Mouse (Mus musculus) heart, postnatal 0 days (tissue): ENCODE measurements at regions not wholly inside any gene's neighbourhood (a gene's known extent, or its start where the extent isn't known, plus 50 kb on each side); places are given as distances from the start of the nearest gene placed in this dataset.

Experiments used
- CTCF ChIP-seq: IDR thresholded peaks from 2 replicates; pipeline ENCODE4 v1.5.1; 2016; ENCODE audit warnings: antibody characterized with exemption, control low read depth, low read depth
- EP300 ChIP-seq: IDR thresholded peaks from 2 replicates; pipeline ENCODE4 v1.6.1; 2016; ENCODE audit warnings: antibody characterized with exemption, low read depth

GRCm38 (mm10) chr12:93851660-93852059 is 1840.4 kb upstream of the Flrt2 start:
- TF ChIP-seq CTCF = no peak
- TF ChIP-seq EP300 = no peak
